Mouse (Mus musculus) embryonic fibroblast, embryonic 13.5 days (primary cell): ENCODE measurements around the gene Pak6.

Experiments
- CTCF ChIP-seq: IDR thresholded peaks from 2 replicates; pipeline ENCODE4 v1.5.1; 2011; ENCODE audit warnings: mild to moderate bottlenecking, control low read depth, low read length, moderate library complexity, borderline replicate concordance; ENCODE audit not compliant: insufficient read depth
- POLR2A ChIP-seq: IDR thresholded peaks from 2 replicates; pipeline ENCODE4 v1.6.1; 2011; ENCODE audit warnings: low read depth, mild to moderate bottlenecking, control low read depth, low read length, moderate library complexity

- TF ChIP-seq POLR2A (no peak), CTCF (no peak)
Observed at GRCm38 (mm10) chr2:118731981-118732380, 68.9 kb downstream of the Pak6 start.
